Mouse (Mus musculus) liver, postnatal 0 days (tissue): ENCODE measurements around the gene Atp2b1. TPM values are rescaled to one million over a fixed set of nuclear protein-coding genes. Genes with fewer than 3 reads are reported as not detected.

Experiments used
- ATAC-seq: fragments of 200-750 bp; cut with Nextera tagmentation; 2 replicates; pipeline ENCODE4 v1.8.0; 2017; ENCODE audit warnings: mild to moderate bottlenecking, moderate library complexity
- DNase-seq: peaks from one replicate; pipeline ENCODE4 v3.0.0-alpha.2; 2016
- H3K27ac ChIP-seq: fragments of 300-500 bp; sonication (generic); 2 replicates; pipeline ENCODE4 v1.5.1; 2014; ENCODE audit warnings: antibody characterized with exemption, moderate library complexity, mild to moderate bottlenecking, low read depth
- H3K27me3 ChIP-seq: fragments of 300-500 bp; sonication (generic); 2 replicates; pipeline ENCODE4 v1.6.1; 2014; ENCODE audit warnings: low read length, control low read depth, mixed read lengths; ENCODE audit not compliant: insufficient read depth
- H3K36me3 ChIP-seq: fragments of 300-500 bp; sonication (generic); replicated peaks from 2 replicates; pipeline ENCODE4 v1.6.1; 2014; ENCODE audit warnings: mild to moderate bottlenecking, control low read depth, low read length, moderate library complexity, mixed read lengths; ENCODE audit not compliant: insufficient read depth
- H3K4me1 ChIP-seq: fragments of 300-500 bp; sonication (generic); 2 replicates; pipeline ENCODE4 v1.6.1; 2014; ENCODE audit warnings: antibody characterized with exemption, mild to moderate bottlenecking, control low read depth; ENCODE audit not compliant: insufficient read depth
- H3K4me2 ChIP-seq: fragments of 300-500 bp; sonication (generic); 2 replicates; pipeline ENCODE4 v1.6.1; 2014; ENCODE audit warnings: low read depth, mild to moderate bottlenecking, low read length, moderate library complexity, mixed read lengths
- H3K4me3 ChIP-seq: fragments of 300-500 bp; sonication (generic); 2 replicates; pipeline ENCODE4 v1.5.1; 2014; ENCODE audit warnings: low read depth, low read length
- H3K9ac ChIP-seq: fragments of 300-500 bp; sonication (generic); replicated peaks from 2 replicates; pipeline ENCODE4 v1.6.1; 2014; ENCODE audit warnings: mild to moderate bottlenecking, moderate library complexity
- H3K9me3 ChIP-seq: fragments of 300-500 bp; sonication (generic); 2 replicates; pipeline ENCODE4 v1.6.1; 2016; ENCODE audit warnings: mild to moderate bottlenecking, control low read depth, low read length, mixed read lengths
- CTCF ChIP-seq: sonication (generic); IDR thresholded peaks from 2 replicates; pipeline ENCODE4 v1.5.1; 2016; ENCODE audit warnings: antibody characterized with exemption, low read depth
- EP300 ChIP-seq: IDR thresholded peaks from 2 replicates; pipeline ENCODE4 v1.6.1; 2016; ENCODE audit warnings: antibody characterized with exemption, low read depth, mild to moderate bottlenecking
- WGBS: fragments of 180-500 bp; shearing (Covaris S2); extraction: QIAGEN DNeasy Blood & Tissue Kit; methylation state at CpG from one replicate; pipeline ENCODE4 v1.1.7; 2014; ENCODE audit not compliant: insufficient replicate concordance; 5-methylcytosine and 5-hydroxymethylcytosine counted together
- polyA plus RNA-seq: library from polyadenylated mRNA; unstranded; fragments of >200 nt; fragmentation: Nextera tagmentation; extraction: Ambion mirVana; gene quantifications from 2 replicates; pipeline ENCODE4 v1.2.1, GENCODE M21; 2015

Gene Atp2b1
- polyA plus RNA-seq, 1 experiment from 2014 or later = 37.0 TPM

- Histone ChIP-seq H3K4me2 (no peak overlapping the region), H3K9me3 (no peaks in the 10 kb centered on the region), H3K27ac (no peak overlapping the region), H3K4me1 (no peaks in the 10 kb centered on the region), H3K36me3 (peaks cover 41% of the 10 kb centered on the region), H3K27me3 (no peaks in the 10 kb centered on the region), H3K9ac (no peak overlapping the region), H3K4me3 (no peak overlapping the region)
- TF ChIP-seq EP300 (no peak), CTCF (no peak)
- no peak for DNase-seq
- no peak for ATAC-seq
- WGBS = 90% methylated on average over 5 of the region's 5 CpGs
Observed at GRCm38 (mm10) chr10:99016996-99017395, 102.8 kb downstream of the Atp2b1 start.

- Histone ChIP-seq H3K9me3 (no peaks in the 10 kb centered on the region), H3K4me1 (0 out of 2 replicates have a peak, but pooled peaks cover 3% of the 10 kb centered on the region), H3K27ac (no peak overlapping the region), H3K4me2 (no peak overlapping the region), H3K27me3 (no peaks in the 10 kb centered on the region), H3K36me3 (peaks cover 5% of the 10 kb centered on the region; the same call in 1 of the 2 replicates), H3K9ac (no peak overlapping the region), H3K4me3 (no peak overlapping the region)
- WGBS = 60% methylated on average over 5 of the region's 5 CpGs
- ATAC-seq (no peak), DNase-seq (no peak)
- no peak for TF ChIP-seq CTCF
- TF ChIP-seq EP300 = 0 out of 2 replicates have a peak, but pooled peaks have one; percentile 15
Observed at GRCm38 (mm10) chr10:99027462-99027861, 113.3 kb downstream of the Atp2b1 start.

- H3K9ac ChIP-seq = no peak overlapping the region
- peaks cover 2% of the 10 kb centered on the region; the same call in 1 of the 2 replicates for H3K36me3 ChIP-seq
- no peaks in the 10 kb centered on the region for H3K9me3 ChIP-seq
- H3K4me3 ChIP-seq = no peak overlapping the region
- no peaks in the 10 kb centered on the region for H3K27me3 ChIP-seq
- WGBS = 76% methylated on average over 7 of the region's 7 CpGs
- H3K4me1 ChIP-seq = 0 out of 2 replicates have a peak, but pooled peaks cover 3% of the 10 kb centered on the region
- DNase-seq = no peak
- H3K4me2 ChIP-seq = no peak overlapping the region
- no peak for TF ChIP-seq EP300
- TF ChIP-seq CTCF = no peak
- no peak for ATAC-seq
- no peak overlapping the region for H3K27ac ChIP-seq
Observed at GRCm38 (mm10) chr10:99029844-99030243, 115.6 kb downstream of the Atp2b1 start.

GRCm38 (mm10) chr10:99033830-99034828, 119.9 kb downstream of the Atp2b1 start:
- ATAC-seq (no peak), DNase-seq (no peak)
- no peaks in the 10 kb centered on the region for H3K9me3 ChIP-seq
- H3K9ac ChIP-seq = no peak overlapping the region
- WGBS = 87% methylated on average over 15 of the region's 15 CpGs
- no peak overlapping the region for H3K4me3 ChIP-seq
- no peak overlapping the region for H3K27ac ChIP-seq
- H3K36me3 ChIP-seq = no peaks in the 10 kb centered on the region
- 0 out of 2 replicates have a peak, but pooled peaks cover 3% of the 10 kb centered on the region for H3K4me1 ChIP-seq
- TF ChIP-seq EP300 (no peak), CTCF (no peak)
- no peak overlapping the region for H3K4me2 ChIP-seq
- H3K27me3 ChIP-seq = no peaks in the 10 kb centered on the region

- H3K27me3 ChIP-seq = no peaks in the 10 kb centered on the region
- H3K27ac ChIP-seq = no peak overlapping the region
- WGBS = 76% methylated on average over 21 of the region's 21 CpGs
- H3K9ac ChIP-seq = no peak overlapping the region
- ATAC-seq (no peak), DNase-seq (no peak)
- H3K36me3 ChIP-seq = no peaks in the 10 kb centered on the region
- H3K4me3 ChIP-seq = no peak overlapping the region
- no peaks in the 10 kb centered on the region for H3K4me1 ChIP-seq
- H3K4me2 ChIP-seq = no peak overlapping the region
- no peaks in the 10 kb centered on the region for H3K9me3 ChIP-seq
- TF ChIP-seq CTCF = no peak
- no peak for TF ChIP-seq EP300
Observed at GRCm38 (mm10) chr10:99037185-99038065, 123.2 kb downstream of the Atp2b1 start.
